Mouse (Mus musculus) heart, adult 2 months (tissue): ENCODE data around the gene Slc43a2. TPM values are rescaled to one million over a fixed set of nuclear protein-coding genes. Genes with fewer than 3 reads are reported as not detected.
A peak's percentile ranks its signal among the peaks of the same experiment; 100 is the strongest.

ENCODE experiments used
- DNase-seq, 2 experiments: peaks; one replicate each; pipeline ENCODE4 v3.0.0; 2021
- H3K27ac ChIP-seq: fragments of 200-600 bp; 2 replicates; pipeline ENCODE4 v1.8.1; 2022
- H3K27me3 ChIP-seq: fragments of 200-500 bp; 2 replicates; pipeline ENCODE4 v1.6.1; 2012; ENCODE audit warnings: mild to moderate bottlenecking, low read length, inconsistent platforms, mixed read lengths; ENCODE audit not compliant: control insufficient read depth, insufficient read depth
- H3K36me3 ChIP-seq: fragments of 200-500 bp; 2 replicates; pipeline ENCODE4 v1.6.1; 2012; ENCODE audit warnings: low read length, inconsistent platforms; ENCODE audit not compliant: control insufficient read depth, insufficient read depth
- H3K4me1 ChIP-seq: fragments of 200-500 bp; 2 replicates; pipeline ENCODE4 v1.6.1; 2011; ENCODE audit warnings: low read length; ENCODE audit not compliant: control insufficient read depth, insufficient read depth
- H3K4me3 ChIP-seq: fragments of 200-600 bp; 2 replicates; pipeline ENCODE4 v1.8.1; 2022
- H3K79me2 ChIP-seq: fragments of 200-500 bp; replicated peaks from 2 replicates; pipeline ENCODE4 v1.6.1; 2012; ENCODE audit warnings: mild to moderate bottlenecking, inconsistent platforms, low read length, moderate library complexity, mixed read lengths; ENCODE audit not compliant: control insufficient read depth, insufficient read depth
- H3K9ac ChIP-seq: fragments of 200-500 bp; 2 replicates; pipeline ENCODE4 v1.6.1; 2012; ENCODE audit warnings: low read depth, mild to moderate bottlenecking, control low read depth, inconsistent platforms, low read length, mixed read lengths
- CTCF ChIP-seq: fragments of 200-600 bp; IDR thresholded peaks from 2 replicates; pipeline ENCODE4 v1.8.1; 2022; ENCODE audit warnings: antibody characterized with exemption, mild to moderate bottlenecking, moderate library complexity
- EP300 ChIP-seq: fragments of 200-500 bp; IDR thresholded peaks from 2 replicates; pipeline ENCODE4 v1.6.1; 2011; ENCODE audit warnings: low read depth, low read length, control low read depth; ENCODE audit not compliant: insufficient read depth
- POLR2A ChIP-seq: fragments of 200-500 bp; IDR thresholded peaks from 2 replicates; pipeline ENCODE4 v1.6.1; 2011; ENCODE audit warnings: mild to moderate bottlenecking, low read depth, low read length, control low read depth; ENCODE audit not compliant: insufficient read depth
- WGBS: fragments of 180-500 bp; shearing (Covaris S2); methylation state at CpG from one replicate; pipeline ENCODE4 v1.1.7; 2018; 5-methylcytosine and 5-hydroxymethylcytosine counted together
- intact Hi-C: fragments of 180-260 bp; cut with DNase I; formaldehyde crosslinking; loops from one replicate; pipeline ENCODE4 v1.15.1; 2025
- polyA plus RNA-seq: library from polyadenylated mRNA; depleted of rRNA; stranded (reverse); fragments of >200 nt; gene quantifications from 2 replicates; pipeline ENCODE4 v1.2.3, GENCODE M21; 2012
- total RNA-seq, 2 experiments: library from RNA; stranded (reverse); gene quantifications; 2 replicates each; pipeline ENCODE4 v1.2.3; 2021

Slc43a2 gene
- total and polyA plus RNA-seq, 3 experiments = 13.6 to 14.6 (median 13.7) TPM

DNA sequence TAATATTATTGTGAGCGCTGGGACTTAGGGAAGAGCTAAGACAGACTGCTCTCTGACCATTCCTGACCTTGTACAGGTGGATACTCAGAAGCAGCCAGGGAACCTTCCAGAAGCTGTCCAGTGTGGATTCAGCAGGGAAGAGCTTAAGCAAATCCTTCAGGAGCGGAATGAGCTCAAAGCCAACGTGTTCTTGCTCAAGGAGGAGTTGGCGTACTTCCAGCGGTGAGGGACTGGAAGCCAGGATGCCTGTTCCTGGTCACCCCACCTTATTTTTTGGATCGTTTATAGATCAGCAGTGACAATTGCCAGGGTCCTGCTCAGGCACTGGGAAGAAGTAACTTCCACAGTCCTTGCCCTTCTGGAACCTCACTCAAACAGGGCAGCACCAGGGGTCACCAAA, 20.3 kb upstream of the Slc43a2 start:
- Histone ChIP-seq H3K36me3 (peaks cover 8% of the 10 kb centered on the region), H3K9ac (peak overlapping the region; percentile 11; the same call in 1 of the 2 replicates), H3K4me1 (peaks cover 17% of the 10 kb centered on the region), H3K4me3 (peak overlapping the region; percentile 11), H3K79me2 (no peaks in the 10 kb centered on the region; the same call in 1 of the 2 replicates), H3K27ac (peak overlapping the region; percentile 72), H3K27me3 (no peaks in the 10 kb centered on the region)
- TF ChIP-seq CTCF = no peak
- no peak for TF ChIP-seq EP300
- TF ChIP-seq POLR2A = no peak
- 46% methylated on average over 6 of the region's 6 CpGs for WGBS
- intact Hi-C loops = loop anchor here (2.0 to 5.0 kb wide), 3 partner anchors 24 to 109 kb away; partner anchors contain the start of genes Prpf8 and Tlcd2
- peak; percentile 63 for DNase-seq

DNA sequence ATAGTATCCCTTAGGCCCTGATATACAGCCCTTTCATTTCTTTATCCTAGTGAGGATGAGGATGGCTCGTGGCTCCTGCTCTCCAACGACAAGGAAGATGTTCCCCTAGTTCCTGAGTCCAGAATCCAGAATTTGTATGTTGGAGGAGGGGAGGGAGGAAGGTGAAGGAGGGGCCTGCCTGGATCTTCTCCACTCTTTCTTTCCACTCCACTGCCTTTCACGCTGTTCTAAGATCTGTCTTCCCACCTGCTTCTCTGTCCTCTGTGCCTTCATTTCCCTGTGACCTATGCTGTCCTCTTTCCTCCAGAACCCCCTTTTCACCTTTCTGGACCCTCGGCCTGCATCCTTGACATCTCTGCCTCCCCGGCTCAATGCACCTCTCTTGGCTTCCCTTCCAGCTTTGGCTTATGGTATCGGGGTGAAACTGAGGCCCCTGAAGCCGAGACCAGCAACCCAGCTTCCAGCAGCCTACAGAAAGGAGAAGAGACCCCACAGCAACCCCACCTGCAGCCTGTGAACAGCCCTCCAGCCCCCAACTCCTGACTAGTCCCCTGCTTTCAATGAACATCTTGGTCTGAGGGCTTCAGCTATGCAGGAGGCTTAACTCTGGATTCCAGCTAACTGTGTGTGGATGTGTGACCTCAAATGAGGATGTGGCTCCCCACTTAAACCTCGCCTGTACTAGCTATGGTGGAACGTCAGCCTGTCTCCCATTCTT, 19.0 kb upstream of the Slc43a2 start:
- Histone ChIP-seq H3K27ac (peak overlapping the region; percentile 88), H3K4me3 (no peak overlapping the region), H3K4me1 (peaks cover 17% of the 10 kb centered on the region), H3K27me3 (no peaks in the 10 kb centered on the region), H3K36me3 (peaks cover 8% of the 10 kb centered on the region), H3K9ac (no peak overlapping the region), H3K79me2 (no peaks in the 10 kb centered on the region; the same call in 1 of the 2 replicates)
- 73% methylated on average over 9 of the region's 9 CpGs for WGBS
- intact Hi-C loops = loop anchor here (2.0 to 5.0 kb wide), 2 partner anchors 18 to 110 kb away; partner anchors contain the start of gene Slc43a2
- no peak for TF ChIP-seq POLR2A
- TF ChIP-seq EP300 = no peak
- TF ChIP-seq CTCF = no peak
- no peak for DNase-seq

DNA sequence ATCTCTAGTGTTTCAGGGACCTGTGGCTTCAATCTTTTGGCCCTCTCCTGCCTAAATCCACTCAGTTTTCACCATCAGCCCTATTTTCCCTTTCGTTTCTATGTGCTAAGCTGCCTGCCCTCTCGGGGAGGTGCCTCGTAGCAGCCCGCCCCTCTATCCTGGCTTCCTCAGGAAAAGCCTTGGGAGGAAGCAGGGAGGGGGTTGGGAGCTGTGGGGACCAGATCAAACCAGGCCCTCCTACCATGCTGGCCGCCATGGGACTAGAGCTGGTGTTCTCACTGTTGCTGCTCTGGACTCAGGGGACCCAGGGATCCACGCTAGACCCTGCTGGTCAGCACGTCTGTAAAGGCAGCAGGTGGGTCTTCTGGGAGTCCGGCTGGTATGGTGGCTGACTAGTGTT, 18.2 kb upstream of the Slc43a2 start, which contains the start of gene Scarf1:
TSS of gene Scarf1 (plus strand) at position 205 of the 400 bp plus-strand sequence.
- TF ChIP-seq EP300 (peak; percentile 44; the same call in 1 of the 2 replicates), POLR2A (peak; percentile 88), CTCF (no peak)
- Histone ChIP-seq H3K79me2 (no peaks in the 10 kb centered on the region; the same call in 1 of the 2 replicates), H3K4me3 (peak within 1 kb of the TSS; percentile 57), H3K4me1 (peaks cover 17% of the 10 kb centered on the region), H3K36me3 (peaks cover 8% of the 10 kb centered on the region), H3K9ac (peak within 1 kb of the TSS; percentile 72), H3K27ac (peak within 1 kb of the TSS; percentile 88), H3K27me3 (no peaks in the 10 kb centered on the region)
- intact Hi-C loops = loop anchor here (2.0 to 5.0 kb wide), 2 partner anchors 17 to 111 kb away; partner anchors contain the start of gene Slc43a2
- peak; percentile 73 to 81 for DNase-seq
- 44% methylated on average over 8 of the region's 8 CpGs for WGBS

DNA sequence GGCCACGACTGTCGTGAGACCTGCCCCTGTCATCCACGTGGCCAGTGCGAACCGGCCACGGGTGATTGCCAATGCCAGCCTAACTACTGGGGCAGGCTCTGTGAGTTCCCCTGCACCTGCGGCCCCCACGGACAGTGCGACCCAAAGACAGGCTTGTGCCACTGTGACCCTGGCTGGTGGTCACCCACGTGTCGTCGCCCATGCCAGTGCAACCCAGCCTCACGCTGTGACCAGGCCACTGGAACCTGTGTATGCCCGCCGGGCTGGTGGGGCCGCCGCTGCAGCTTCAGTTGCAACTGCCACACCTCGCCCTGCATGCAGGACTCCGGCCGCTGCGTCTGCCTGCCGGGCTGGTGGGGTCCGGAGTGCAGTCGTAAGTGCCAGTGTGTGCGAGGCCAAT, 16.3 kb upstream of the Slc43a2 start:
- no peak for TF ChIP-seq EP300
- Histone ChIP-seq H3K4me1 (peaks cover 13% of the 10 kb centered on the region), H3K27ac (0 out of 2 replicates have a peak overlapping the region, but pooled peaks have one; percentile 12), H3K79me2 (no peaks in the 10 kb centered on the region; the same call in 1 of the 2 replicates), H3K9ac (no peak overlapping the region), H3K36me3 (no peaks in the 10 kb centered on the region), H3K4me3 (no peak overlapping the region), H3K27me3 (no peaks in the 10 kb centered on the region)
- 89% methylated on average over 25 of the region's 25 CpGs for WGBS
- no peak for DNase-seq
- intact Hi-C loops = no loop called here

DNA sequence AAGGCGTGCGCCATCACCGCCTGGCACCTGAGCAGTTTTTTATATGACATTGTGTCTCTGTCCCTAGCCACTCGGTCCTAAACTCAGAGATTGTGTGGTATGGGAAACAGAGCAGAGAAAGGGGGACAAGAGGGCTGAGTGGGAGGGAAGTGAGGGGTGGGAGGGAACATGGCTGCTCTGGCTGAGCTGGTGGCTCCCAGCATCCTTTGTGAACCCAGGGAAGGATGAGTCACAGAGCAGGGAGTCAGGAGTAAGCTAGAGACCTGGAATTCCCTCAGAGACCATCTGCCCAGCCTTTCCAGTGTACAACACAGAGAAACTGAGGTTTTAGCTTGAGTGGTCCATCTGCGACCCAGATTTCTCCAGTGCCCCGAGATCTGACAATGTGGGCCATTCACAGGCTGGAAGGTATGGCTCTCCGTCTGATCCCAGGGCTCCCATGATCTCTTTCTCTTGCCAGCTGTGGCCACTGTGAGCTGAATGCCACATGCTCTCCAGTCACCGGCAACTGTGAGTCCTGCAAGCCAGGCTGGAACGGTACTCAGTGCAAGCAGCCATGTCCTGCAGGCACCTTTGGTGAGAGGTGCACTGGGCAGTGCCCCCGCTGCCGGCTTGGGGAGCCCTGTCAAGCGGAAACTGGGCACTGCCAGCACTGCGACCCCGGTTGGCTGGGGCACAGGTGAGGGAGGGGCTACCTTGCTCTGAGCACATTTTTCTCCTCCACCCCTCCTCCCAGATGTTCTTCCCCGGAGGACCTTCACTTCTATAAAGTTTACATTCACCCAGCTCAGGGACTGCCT, 11.5 kb upstream of the Slc43a2 start:
- H3K27ac ChIP-seq = no peak overlapping the region
- H3K9ac ChIP-seq = no peak overlapping the region
- H3K4me1 ChIP-seq = no peaks in the 10 kb centered on the region
- H3K27me3 ChIP-seq = no peaks in the 10 kb centered on the region
- TF ChIP-seq POLR2A = no peak
- no peak for TF ChIP-seq EP300
- TF ChIP-seq CTCF = no peak
- no peaks in the 10 kb centered on the region for H3K36me3 ChIP-seq
- DNase-seq = no peak
- no peaks in the 10 kb centered on the region; the same call in 1 of the 2 replicates for H3K79me2 ChIP-seq
- WGBS = 76% methylated on average over 15 of the region's 15 CpGs
- intact Hi-C loops = no loop called here
- no peak overlapping the region for H3K4me3 ChIP-seq

DNA sequence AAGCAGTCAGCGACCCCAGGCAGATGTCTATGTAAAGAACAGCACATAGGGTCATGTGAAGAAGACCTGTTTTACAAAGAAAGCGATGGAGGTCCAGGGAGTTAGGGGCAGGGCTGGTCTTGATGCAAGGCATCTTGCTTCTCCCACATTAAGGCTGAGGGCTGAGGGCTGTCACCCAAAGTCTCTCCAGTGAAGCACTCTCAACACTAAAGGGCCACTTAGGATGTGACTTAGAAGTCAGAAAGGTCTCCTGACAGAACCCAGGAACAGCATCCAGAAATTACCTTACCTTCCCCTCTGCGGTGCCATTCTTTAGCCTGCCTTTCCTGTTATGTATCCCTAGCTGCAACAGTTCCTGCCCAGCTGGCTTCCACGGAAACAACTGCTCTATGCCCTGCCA, 9.9 kb upstream of the Slc43a2 start:
- TF ChIP-seq CTCF (no peak), EP300 (no peak), POLR2A (no peak)
- DNase-seq = no peak
- WGBS = 79% methylated on average over 4 of the region's 4 CpGs
- intact Hi-C loops = no loop called here
- H3K79me2 ChIP-seq = no peaks in the 10 kb centered on the region
- H3K4me1 ChIP-seq = no peaks in the 10 kb centered on the region
- H3K9ac ChIP-seq = no peak overlapping the region
- H3K4me3 ChIP-seq = no peak overlapping the region
- H3K27me3 ChIP-seq = no peaks in the 10 kb centered on the region
- H3K36me3 ChIP-seq = no peaks in the 10 kb centered on the region
- H3K27ac ChIP-seq = no peak overlapping the region
